Mouse (Mus musculus): ENCODE measurements around the gene Ptprn2.

- TF ChIP-seq POLR2A (IDR thresholded peaks at IDR 0.05; ENCODE audit: control insufficient read depth, extremely low read depth, insufficient read depth, low read length, poor library complexity) (no peak), CTCF (IDR thresholded peaks at IDR 0.05; ENCODE audit: borderline replicate concordance, control insufficient read depth, extremely low read depth, insufficient read depth, low read length, poor library complexity) (no peak)
Observed at GRCm38 (mm10) chr12:117239927-117240715, 754.6 kb downstream of the Ptprn2 start.
